Mouse (Mus musculus) kidney, postnatal 0 days (tissue): ENCODE measurements around the gene Adgrg5. TPM values are rescaled to one million over a fixed set of nuclear protein-coding genes. Genes with fewer than 3 reads are reported as not detected.

Source experiments
- ATAC-seq: fragments of 200-750 bp; cut with Nextera tagmentation; replicated peaks from 2 replicates; pipeline ENCODE4 v1.8.0; 2017; ENCODE audit warnings: low read depth, moderate number of reproducible peaks, moderate TSS enrichment, moderate library complexity; ENCODE audit not compliant: low FRiP score
- DNase-seq: peaks from one replicate; pipeline ENCODE4 v3.0.0-alpha.2; 2016; ENCODE audit warnings: low spot score
- H3K27ac ChIP-seq: fragments of 300-500 bp; sonication (generic); 2 replicates; pipeline ENCODE4 v1.5.1; 2014; ENCODE audit warnings: mild to moderate bottlenecking
- H3K27me3 ChIP-seq: fragments of 300-500 bp; sonication (generic); 2 replicates; pipeline ENCODE4 v1.6.1; 2014; ENCODE audit warnings: low read length, mixed read lengths; ENCODE audit not compliant: insufficient read depth
- H3K36me3 ChIP-seq: fragments of 300-500 bp; sonication (generic); 2 replicates; pipeline ENCODE4 v1.6.1; 2014; ENCODE audit warnings: low read length, mixed read lengths; ENCODE audit not compliant: insufficient read depth
- H3K4me1 ChIP-seq: fragments of 300-500 bp; sonication (generic); replicated peaks from 2 replicates; pipeline ENCODE4 v1.6.1; 2014; ENCODE audit warnings: antibody characterized with exemption, low read length, mixed read lengths; ENCODE audit not compliant: insufficient read depth
- H3K4me2 ChIP-seq: fragments of 300-500 bp; sonication (generic); 2 replicates; pipeline ENCODE4 v1.6.1; 2014; ENCODE audit warnings: mild to moderate bottlenecking, low read length, moderate library complexity, mixed read lengths
- H3K4me3 ChIP-seq: fragments of 300-500 bp; sonication (generic); replicated peaks from 2 replicates; pipeline ENCODE4 v1.5.1; 2014; ENCODE audit warnings: low read depth, low read length
- H3K9ac ChIP-seq: fragments of 300-500 bp; sonication (generic); 2 replicates; pipeline ENCODE4 v1.6.1; 2014; ENCODE audit warnings: low read depth, low read length
- H3K9me3 ChIP-seq: fragments of 300-500 bp; sonication (generic); replicated peaks from 2 replicates; pipeline ENCODE4 v1.6.1; 2016; ENCODE audit warnings: low read length, inconsistent platforms, mixed read lengths
- CTCF ChIP-seq: IDR thresholded peaks from 2 replicates; pipeline ENCODE4 v1.5.1; 2016; ENCODE audit warnings: antibody characterized with exemption, low read depth, mild to moderate bottlenecking, moderate library complexity
- WGBS: fragments of 180-500 bp; shearing (Covaris S2); extraction: QIAGEN DNeasy Blood & Tissue Kit; methylation state at CpG from one replicate; pipeline ENCODE4 v1.1.7; 2014; 5-methylcytosine and 5-hydroxymethylcytosine counted together
- polyA plus RNA-seq: library from polyadenylated mRNA; unstranded; fragments of >200 nt; fragmentation: Nextera tagmentation; extraction: Ambion mirVana; gene quantifications from 2 replicates; pipeline ENCODE4 v1.2.1, GENCODE M21; 2015

The Adgrg5 gene
- polyA plus RNA-seq, 1 experiment from 2014 or later = not detected

- H3K9ac ChIP-seq = no peak overlapping the region
- no peak for ATAC-seq
- H3K27ac ChIP-seq = no peak overlapping the region
- peaks cover 21% of the 10 kb centered on the region for H3K4me1 ChIP-seq
- no peak for DNase-seq
- no peak overlapping the region for H3K4me2 ChIP-seq
- no peaks in the 10 kb centered on the region for H3K27me3 ChIP-seq
- no peaks in the 10 kb centered on the region for H3K36me3 ChIP-seq
- no peak overlapping the region for H3K4me3 ChIP-seq
- 63% methylated on average over 11 of the region's 11 CpGs for WGBS
- no peak for TF ChIP-seq CTCF
- no peaks in the 10 kb centered on the region for H3K9me3 ChIP-seq
These were observed 67.3 kb downstream of the Adgrg5 start for GRCm38 (mm10) chr8:94990598-94991453.

GRCm38 (mm10) chr8:94991454-94991994, 68.0 kb downstream of the Adgrg5 start:
- no peak overlapping the region for H3K4me3 ChIP-seq
- DNase-seq (no peak), ATAC-seq (no peak)
- H3K9me3 ChIP-seq = no peaks in the 10 kb centered on the region
- no peak overlapping the region for H3K4me2 ChIP-seq
- WGBS = 80% methylated on average over 9 of the region's 9 CpGs
- no peak for TF ChIP-seq CTCF
- H3K4me1 ChIP-seq = peaks cover 21% of the 10 kb centered on the region
- no peak overlapping the region for H3K9ac ChIP-seq
- H3K36me3 ChIP-seq = no peaks in the 10 kb centered on the region
- no peak overlapping the region for H3K27ac ChIP-seq
- H3K27me3 ChIP-seq = no peaks in the 10 kb centered on the region

- Histone ChIP-seq H3K27me3 (no peaks in the 10 kb centered on the region), H3K4me1 (peaks cover 23% of the 10 kb centered on the region), H3K4me2 (no peak overlapping the region), H3K9ac (no peak overlapping the region), H3K9me3 (no peaks in the 10 kb centered on the region), H3K27ac (peak overlapping the region; percentile 42; the same call in 1 of the 2 replicates), H3K36me3 (no peaks in the 10 kb centered on the region), H3K4me3 (no peak overlapping the region)
- DNase-seq = no peak
- TF ChIP-seq CTCF = no peak
- WGBS = 84% methylated on average over 4 of the region's 4 CpGs
- no peak for ATAC-seq
These were observed 68.5 kb downstream of the Adgrg5 start for GRCm38 (mm10) chr8:94992010-94992409.

- Histone ChIP-seq H3K4me1 (peaks cover 26% of the 10 kb centered on the region), H3K9ac (no peak overlapping the region), H3K4me3 (no peak overlapping the region), H3K4me2 (no peak overlapping the region), H3K27ac (peak overlapping the region; percentile 42; the same call in 1 of the 2 replicates), H3K36me3 (no peaks in the 10 kb centered on the region), H3K9me3 (no peaks in the 10 kb centered on the region), H3K27me3 (no peaks in the 10 kb centered on the region)
- ATAC-seq (no peak), DNase-seq (peak; percentile 28)
- TF ChIP-seq CTCF = no peak
- 67% methylated on average over 5 of the region's 5 CpGs for WGBS
These were observed 69.0 kb downstream of the Adgrg5 start for GRCm38 (mm10) chr8:94992534-94992933.

Other genes with a start within 250 kb of the Adgrg5 start
- 16.6 and 17.5 TPM in 2 replicates for gene Pllp, start 227.4 kb upstream of the Adgrg5 start, polyA plus RNA-seq
- gene Ccl22, start 178.1 kb upstream of the Adgrg5 start, polyA plus RNA-seq = not detected in 2 replicates
- 21.5 and 23.4 TPM in 2 replicates for gene Cx3cl1, start 151.7 kb upstream of the Adgrg5 start, polyA plus RNA-seq
- gene Ccl17, start 113.2 kb upstream of the Adgrg5 start, polyA plus RNA-seq = 0.69 and 1.2 TPM in 2 replicates
- gene Coq9, start 85.4 kb upstream of the Adgrg5 start, polyA plus RNA-seq = 101 and 108 TPM in 2 replicates
- gene Ciapin1, start 85.3 kb upstream of the Adgrg5 start, polyA plus RNA-seq = 112 and 129 TPM in 2 replicates
- 129 and 132 TPM in 2 replicates for gene Polr2c, start 66.2 kb upstream of the Adgrg5 start, polyA plus RNA-seq
- gene Dok4, start 47.4 kb upstream of the Adgrg5 start, polyA plus RNA-seq = 25.2 TPM in 2 replicates
- 17.5 and 20.0 TPM in 2 replicates for gene Ccdc102a, start 5.6 kb upstream of the Adgrg5 start, polyA plus RNA-seq
- 109 and 125 TPM in 2 replicates for gene Adgrg1, start 51.1 kb downstream of the Adgrg5 start, polyA plus RNA-seq
- gene Adgrg3, start 94.0 kb downstream of the Adgrg5 start, polyA plus RNA-seq = 3.7 and 4.4 TPM in 2 replicates
- not detected in 2 replicates for gene Drc7, start 131.4 kb downstream of the Adgrg5 start, polyA plus RNA-seq
- 21.2 and 22.9 TPM in 2 replicates for gene Katnb1, start 157.5 kb downstream of the Adgrg5 start, polyA plus RNA-seq